Mouse (Mus musculus) frontal cortex, postnatal 25 days (tissue): ENCODE results near the gene Prtg.
A peak's percentile ranks its signal among the peaks of the same experiment; 100 is the strongest.

Experiments used
- DNase-seq, 2 experiments: peaks; one replicate each; pipeline ENCODE4 v3.0.0; 2022; ENCODE audit warnings: low spot score in 2 of 2

Gene Prtg

GRCm38 (mm10) chr9:72809077-72809476, 2.4 kb downstream of the Prtg start:
- DNase-seq = no peak

- DNase-seq = no peak
Observed at GRCm38 (mm10) chr9:72810607-72811006, 3.9 kb downstream of the Prtg start.

- DNase-seq = no peak
Observed at GRCm38 (mm10) chr9:72812091-72812490, 5.4 kb downstream of the Prtg start.

DNA sequence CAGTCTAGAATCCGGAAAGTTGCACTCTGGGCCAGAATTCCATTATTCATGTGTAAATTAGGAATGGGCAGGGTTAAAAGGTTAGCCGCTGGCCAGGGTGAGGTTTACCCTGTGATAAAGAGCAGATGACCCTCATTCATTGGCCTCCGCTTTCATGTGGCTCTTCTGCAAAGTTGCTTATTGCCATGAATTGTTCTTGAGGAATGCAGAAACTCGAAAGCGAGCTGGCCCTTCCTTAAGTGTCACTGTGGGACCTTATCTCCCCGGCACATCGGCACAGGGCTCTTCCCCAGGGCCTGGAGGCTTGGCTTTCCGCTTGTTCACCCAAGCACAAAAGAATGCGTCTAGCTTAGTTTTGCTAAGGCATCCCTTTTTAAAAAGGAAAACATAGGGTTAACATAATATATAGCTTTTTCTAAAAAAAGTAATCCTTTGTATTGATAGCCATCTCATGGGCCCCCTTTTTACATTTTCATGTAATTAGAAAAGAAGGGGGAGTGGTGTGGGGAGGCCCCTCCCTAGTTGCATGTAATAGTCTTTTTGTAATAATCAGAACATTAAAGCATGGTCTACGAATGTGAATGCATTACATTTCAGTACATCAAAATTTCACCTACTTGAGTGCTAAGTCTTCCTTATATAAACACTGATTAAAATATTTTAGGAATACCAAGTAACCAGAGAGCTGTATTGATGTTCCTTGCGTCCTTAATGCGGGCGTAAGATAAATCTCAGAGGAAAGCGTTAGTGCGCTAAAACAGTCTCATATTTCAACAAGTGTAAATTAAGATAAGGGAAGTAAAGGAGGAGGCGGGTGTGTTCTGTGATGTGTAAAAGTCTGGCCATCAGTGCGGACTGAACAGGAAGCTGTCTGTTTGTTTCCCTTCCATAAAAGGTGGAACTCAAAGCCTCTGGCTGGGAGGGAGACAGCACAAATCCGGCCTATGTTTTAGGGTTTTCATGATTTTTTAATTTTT, 6.2 kb downstream of the Prtg start:
- no peak for DNase-seq

DNA sequence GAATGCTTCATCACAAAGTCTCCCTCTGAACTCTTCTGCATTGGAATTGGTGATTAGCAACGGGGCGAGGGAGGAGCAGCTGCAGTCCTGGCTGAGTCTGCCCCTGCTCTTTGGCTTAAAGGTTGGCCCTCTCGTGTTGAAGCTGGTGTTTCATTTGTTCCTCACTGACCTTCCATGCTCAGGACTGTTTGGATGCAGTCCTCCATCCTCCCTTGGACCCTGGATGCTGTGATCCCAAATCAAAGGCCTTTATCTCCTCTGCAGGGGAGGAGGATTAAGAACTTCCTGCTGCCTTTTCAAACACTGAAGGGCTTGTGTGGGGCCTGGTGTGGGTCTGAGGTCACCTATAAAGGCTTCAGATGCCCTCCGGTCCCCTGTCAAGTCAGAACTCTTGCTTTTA, 18.8 kb downstream of the Prtg start:
- no peak for DNase-seq

- no peak for DNase-seq
Observed at GRCm38 (mm10) chr9:72825976-72826375, 19.3 kb downstream of the Prtg start.

GRCm38 (mm10) chr9:72828616-72829257, 22.1 kb downstream of the Prtg start:
- DNase-seq = no peak

GRCm38 (mm10) chr9:72833992-72834696, 27.5 kb downstream of the Prtg start:
- DNase-seq = no peak

DNA sequence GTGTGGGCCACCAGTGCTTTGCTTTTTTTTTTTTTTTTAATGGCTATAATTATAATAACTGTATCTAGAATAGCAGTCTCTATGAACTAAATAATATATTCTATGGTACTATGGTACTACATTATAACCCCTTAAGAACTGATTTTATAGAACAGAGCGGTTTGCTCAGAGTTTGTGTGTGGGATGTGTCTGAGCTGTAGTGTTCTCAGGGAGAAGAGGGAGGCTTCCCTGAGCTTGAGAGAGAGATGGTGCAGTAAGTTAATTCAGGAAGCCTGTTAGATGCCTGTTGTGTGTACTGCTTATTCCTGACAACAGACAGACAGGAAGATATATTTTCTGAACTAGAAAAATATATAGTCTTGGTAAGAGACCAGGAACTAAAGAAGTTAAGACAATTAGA, 28.3 kb downstream of the Prtg start:
- DNase-seq = no peak

- DNase-seq = no peak
Observed at GRCm38 (mm10) chr9:72836708-72837495, 30.2 kb downstream of the Prtg start.

GRCm38 (mm10) chr9:72837598-72838160, 31.0 kb downstream of the Prtg start:
- DNase-seq = no peak

- DNase-seq = no peak
Observed at GRCm38 (mm10) chr9:72838256-72838655, 31.6 kb downstream of the Prtg start.

DNA sequence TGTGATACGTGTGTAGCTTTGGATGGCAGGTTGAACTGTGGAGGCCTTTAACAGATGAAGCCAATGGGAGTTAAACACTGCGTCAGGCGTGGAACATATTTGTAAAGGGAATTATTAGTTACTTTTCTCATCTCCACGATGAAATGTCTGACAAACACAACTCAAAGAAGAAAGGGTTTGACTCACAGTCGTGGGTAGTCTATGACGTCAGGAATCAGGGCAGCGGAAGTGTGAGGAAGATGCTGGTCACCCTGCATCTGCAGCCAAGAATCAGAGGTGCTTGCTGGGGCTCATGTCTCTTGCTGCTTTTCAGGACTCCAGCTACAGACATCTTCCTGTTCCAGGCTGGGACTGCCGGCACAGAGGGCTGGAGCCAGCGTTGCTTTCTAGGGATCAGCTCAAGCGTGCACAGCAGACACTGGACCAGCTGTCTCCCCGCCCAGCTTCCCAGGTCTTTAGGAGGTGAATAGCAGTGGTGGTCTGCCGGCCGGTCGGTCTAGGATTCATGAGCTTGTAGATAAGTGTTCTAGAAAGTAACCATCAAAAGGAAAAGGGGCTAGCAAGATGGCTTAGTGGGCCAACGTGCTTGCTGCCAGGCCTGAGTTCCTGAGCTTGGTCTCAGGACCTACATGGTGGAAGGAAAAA, 32.8 kb downstream of the Prtg start:
- no peak for DNase-seq

- DNase-seq = peak; percentile 25 to 29
Observed at GRCm38 (mm10) chr9:72844496-72844895, 37.8 kb downstream of the Prtg start.

DNA sequence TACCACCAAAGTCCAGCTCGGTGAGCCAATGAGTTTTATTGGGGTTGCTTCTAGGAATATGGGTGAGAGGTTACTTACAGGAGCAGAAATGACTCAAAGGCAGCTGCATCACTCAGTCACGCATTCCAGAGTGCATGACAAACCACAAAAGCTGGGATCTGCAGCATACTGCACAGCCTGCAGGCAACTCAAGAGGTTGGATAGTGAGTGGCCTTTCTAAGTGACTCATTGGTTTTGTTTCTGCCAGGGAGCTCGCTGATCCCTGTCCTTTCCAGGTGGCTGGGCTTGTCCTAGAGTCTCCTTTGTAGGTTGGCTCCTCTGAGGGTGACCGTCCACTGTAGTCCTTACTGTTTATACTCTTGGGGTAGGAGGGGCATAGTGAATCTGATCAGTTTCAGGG, 39.5 kb downstream of the Prtg start:
- no peak for DNase-seq

DNA sequence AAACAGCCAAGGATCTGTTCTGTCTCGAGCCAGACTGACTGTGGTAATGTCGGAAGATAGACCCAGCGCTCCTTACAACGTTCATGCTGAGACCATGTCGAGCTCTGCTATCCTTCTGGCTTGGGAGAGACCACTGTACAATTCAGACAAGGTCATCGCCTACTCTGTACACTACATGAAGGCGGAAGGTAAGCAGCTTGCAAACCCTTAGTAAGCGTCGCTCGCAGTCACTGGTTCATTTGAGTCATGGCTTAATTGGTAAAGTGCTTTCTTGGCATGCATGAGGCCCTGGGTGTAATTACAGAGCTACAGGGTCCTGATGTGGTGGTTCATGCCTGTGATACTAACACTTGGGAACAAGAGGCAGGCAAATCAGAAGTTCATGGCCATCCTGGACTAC, 44.9 kb downstream of the Prtg start:
- DNase-seq = no peak

DNA sequence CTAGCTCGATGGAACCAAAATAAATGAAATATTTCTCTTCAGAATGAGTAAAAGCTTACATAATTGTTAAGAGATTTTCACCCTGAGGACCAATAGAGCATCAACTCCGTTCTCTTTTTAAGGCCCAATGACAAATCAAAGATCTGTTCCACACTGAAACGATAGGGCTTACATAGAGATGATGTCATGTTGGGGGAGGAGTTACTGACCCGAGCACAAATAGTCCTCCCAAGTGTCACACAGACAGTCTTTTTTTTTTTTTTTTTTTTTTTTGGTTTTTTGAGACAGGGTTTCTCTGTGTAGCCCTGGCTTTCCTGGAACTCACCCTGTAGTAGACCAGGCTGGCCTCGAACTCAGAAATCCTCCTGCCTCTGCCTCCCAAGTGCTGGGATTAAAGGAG, 45.3 kb downstream of the Prtg start:
- no peak for DNase-seq

DNA sequence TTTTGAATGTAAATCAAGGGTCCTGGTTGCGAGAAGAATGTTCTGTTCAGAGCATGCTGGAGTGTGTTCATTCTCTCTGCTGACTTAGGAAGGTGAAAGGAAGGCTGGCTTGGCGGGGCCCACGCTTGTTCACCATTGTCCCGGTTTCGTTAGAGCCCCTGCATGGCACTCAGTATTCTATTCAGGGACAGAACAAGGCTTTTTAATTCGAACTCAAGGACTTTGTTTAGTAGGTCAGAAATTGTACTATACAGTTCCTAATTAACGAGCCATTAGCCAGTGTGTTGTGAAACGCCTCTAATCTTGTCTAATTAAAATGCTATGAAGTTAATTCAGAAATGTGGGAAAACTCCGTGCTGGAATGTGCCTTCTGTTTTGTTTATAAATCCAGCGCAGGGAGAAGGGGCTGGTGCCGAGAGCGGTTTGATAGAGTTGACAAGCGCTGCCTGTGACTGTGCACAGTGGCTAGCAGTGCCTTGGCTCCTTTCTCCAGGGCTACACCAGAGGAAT, 47.1 kb downstream of the Prtg start:
- no peak for DNase-seq

DNA sequence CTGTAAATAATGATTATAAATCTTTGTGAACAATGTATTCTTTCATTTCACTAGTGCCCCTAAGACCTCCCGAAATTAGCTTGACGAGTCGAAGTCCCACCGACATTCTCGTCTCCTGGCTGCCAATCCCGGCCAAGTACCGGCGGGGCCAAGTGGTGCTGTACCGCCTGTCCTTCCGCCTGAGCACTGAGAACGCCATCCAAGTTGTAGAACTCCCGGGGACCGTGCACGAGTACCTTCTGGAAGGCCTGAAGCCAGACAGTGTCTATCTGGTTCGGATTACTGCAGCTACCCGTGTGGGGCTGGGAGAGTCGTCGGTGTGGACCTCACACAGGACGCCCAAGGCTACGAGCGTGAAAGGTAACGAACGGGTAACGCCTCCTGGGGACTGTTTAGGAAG, 50.0 kb downstream of the Prtg start:
- no peak for DNase-seq

GRCm38 (mm10) chr9:72860764-72861163, 54.1 kb downstream of the Prtg start:
- no peak for DNase-seq

GRCm38 (mm10) chr9:72861235-72861634, 54.6 kb downstream of the Prtg start:
- no peak for DNase-seq
